Mouse (Mus musculus) brain, adult 2 months (tissue): ENCODE results near the gene Cacna1a.
A peak's percentile ranks its signal among the peaks of the same experiment; 100 is the strongest.

Experiments used
- DNase-seq: peaks from one replicate; pipeline ENCODE4 v3.0.0; 2011; ENCODE audit warnings: low read depth, low spot score

Cacna1a gene

DNA sequence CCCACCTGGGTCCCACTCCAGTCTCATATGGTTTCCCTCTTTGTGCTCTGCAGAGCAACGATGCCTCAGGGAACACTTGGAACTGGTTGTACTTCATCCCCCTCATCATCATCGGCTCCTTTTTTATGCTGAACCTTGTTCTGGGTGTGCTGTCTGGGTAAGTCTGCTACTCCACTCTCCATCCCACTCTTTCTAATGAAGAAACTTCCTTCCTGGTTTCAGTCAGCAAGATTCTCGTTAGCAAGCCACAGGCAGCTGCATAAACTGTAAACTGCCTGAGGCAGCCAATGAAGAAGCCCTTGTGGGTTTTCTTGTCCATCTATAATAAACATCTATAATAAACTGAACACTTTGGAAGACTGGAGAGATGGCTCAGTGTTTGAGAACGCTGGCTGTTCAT lies 145.1 kb downstream of the Cacna1a start:
- no peak for DNase-seq

DNA sequence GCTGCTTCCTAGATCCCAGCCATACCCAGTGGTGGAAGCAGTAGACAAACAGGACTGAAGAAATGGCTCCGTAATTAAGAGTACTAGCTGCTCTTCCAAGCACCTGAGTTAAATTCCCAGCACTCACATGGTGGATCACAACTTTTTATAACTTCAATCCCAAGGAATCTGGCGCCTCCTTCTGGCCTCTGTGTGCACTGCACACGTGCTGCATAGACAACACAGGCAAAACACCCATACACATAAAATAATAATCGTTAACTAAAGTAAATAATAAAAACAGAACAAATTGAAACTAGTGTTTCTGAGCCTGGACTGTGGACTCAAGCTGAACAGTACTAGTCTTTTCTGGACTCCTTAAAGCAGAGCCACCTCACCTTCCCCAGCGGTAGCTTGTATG lies 148.7 kb downstream of the Cacna1a start:
- DNase-seq: no peak

DNA sequence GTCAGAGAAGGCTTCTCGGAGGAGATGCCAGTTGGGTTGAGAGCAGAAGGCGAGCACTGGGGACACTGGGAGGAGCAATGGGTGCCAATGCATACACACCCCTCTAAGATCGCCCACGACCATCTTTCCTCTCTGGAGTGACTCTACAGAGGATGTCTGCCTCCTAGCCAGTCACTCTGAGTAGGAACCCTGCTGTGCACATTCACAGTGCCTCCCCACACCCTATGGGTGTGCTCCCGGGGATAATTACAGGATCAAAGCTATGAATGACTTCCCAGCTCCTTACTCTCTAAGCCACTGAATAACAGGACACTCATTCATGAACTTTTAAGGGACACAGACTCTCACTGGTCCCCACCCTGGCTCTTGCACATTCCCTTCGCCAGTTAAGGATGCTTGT lies 151.1 kb downstream of the Cacna1a start:
- peak; percentile 64 for DNase-seq

DNA sequence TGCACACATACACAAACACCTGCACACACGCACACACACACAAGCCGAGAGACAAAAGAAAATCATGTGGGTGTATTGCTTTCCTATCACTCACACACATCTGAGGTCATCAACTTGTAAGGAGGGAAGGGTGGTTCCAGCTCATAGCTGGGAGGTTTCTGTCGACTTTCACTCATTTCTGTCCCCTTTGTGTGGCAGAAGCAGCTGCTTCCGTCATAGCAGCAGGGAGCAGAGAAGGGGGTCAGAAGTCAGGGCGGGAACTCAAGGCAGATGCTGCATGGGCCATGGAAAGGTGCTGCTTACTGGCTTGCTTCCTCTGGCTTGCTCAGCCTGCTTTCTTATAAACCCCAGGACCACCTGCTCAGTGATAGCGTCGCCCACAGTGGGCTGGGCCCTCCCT lies 154.2 kb downstream of the Cacna1a start:
- DNase-seq: no peak

DNA sequence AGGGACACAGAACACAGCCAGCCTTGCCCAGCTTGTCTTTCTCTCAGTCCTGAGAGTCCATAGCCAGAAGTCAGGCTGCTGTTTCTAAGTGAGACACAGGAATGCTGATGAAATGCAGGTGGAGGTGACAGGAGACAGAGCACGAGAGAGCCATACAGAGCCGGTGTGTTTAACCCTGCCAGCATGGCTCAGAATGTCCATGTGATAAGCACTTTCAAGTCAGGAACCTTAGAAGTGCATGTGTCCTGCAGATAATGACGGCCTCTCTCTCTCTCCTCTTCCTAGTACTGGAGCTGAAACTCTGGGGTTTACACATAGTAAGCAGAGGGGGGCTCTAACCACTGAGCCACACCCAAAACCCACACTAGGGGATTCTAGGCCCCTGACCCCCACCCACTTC lies 157.3 kb downstream of the Cacna1a start:
- no peak for DNase-seq

DNA sequence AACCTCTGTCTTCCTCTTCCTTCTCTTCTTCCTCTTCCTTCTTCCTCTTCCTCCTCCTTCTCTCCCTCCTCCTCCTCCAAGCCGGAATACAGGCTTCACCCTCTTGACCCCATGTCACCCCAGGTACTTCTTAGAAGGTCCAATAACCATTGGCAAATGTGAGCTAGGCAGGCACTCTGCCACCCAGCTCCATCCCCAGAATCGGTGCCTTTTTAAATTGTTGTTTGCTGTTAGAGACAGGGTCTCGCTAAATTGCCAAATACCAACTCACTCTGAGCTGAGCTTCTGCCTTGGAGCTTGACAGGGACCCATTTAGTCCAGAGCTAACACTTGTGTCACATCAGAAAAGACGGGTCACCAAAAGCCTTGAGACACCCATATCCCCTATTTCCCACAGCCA lies 164.2 kb downstream of the Cacna1a start:
- no peak for DNase-seq

DNA sequence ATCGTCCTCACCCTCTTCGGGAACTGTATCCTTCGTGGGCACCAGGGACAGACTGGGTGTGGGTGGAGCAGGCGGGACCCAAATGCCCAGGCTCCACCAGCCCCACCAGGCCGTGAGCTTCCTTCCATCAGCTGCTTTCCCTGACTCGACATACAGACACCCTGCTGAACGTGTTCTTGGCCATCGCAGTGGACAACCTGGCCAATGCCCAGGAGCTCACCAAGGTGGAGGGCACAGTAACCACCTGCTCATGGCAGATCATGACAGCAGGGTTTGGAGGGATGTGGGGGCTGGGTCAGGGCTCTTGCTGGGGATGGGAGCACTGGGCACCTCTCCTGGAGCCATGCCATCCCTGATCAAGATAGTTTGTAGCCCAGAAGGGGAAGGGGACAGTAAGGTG lies 164.9 kb downstream of the Cacna1a start:
- DNase-seq: peak; percentile 96

DNA sequence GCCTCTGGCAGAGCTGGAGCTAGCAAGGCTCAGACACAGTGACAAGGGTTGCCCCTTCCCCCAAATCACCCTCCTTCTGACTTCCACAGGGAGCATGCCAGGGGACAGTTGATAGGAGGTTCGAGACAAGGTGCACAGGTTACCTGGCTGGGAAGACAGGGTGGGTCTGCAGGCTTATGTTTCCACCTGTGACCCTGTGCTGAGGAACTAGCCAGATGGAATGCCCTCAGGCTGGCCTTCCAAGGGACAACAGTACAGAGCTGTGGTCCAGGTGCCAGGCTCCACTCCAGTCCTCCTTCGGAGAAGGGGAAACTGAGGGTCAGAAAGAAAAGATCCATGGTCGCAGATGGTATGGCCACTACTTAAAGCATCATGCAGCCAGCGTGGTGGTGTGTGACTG lies 165.4 kb downstream of the Cacna1a start:
- DNase-seq: no peak

DNA sequence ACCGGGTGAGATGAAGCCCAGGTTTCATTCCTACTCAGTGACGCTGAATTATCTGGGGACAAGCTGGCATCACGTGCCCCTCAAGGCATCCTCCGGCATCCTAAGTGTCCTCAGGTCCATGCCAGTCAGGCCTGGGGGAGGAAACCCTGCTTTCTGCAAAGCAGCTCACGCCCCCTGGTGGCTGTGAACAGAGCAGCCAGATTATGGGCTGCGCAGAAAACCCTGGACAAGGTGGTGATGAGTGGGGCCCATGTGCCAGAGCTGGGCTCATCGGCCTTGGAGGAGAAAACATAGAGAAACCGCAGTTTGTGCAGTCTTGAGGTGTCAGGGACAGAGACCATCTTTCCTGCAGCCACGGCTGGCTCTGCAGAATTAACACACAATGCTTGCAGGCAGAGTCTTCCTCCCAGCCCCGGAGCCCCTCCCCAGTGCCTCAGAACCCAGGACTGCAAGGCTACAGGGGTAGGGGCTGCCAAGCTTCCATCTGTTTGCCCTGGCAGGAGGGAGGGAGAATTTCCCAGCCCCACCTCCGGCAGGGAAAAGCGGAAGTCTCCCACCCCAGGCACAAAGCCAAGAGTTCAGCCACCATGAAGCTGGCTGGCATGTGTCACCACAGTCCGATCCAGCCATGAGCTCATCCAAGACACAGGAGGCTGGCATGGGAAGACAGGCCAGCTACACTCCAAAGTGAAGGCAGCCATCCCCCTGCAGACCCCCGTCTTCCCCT lies 166.2 kb downstream of the Cacna1a start:
- peak; percentile 98 for DNase-seq

DNA sequence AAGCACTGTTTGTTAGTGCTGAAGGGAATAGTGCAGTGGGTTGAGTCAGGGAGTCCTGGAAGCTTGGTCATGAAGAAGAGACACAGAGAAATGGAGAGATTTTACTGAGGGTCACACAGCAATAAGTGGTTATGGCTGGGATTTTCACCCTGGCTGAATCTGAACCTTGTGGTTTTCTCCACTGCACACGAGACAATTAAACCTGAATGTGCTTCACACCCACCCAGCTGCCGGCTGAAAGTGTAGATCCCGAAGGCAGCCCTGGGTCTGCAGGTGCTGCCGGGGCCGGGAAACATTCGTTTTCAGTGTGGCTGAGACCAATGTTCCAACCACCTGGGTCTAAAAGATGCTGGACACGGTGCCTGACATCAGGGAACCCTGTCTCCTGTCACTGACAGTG lies 167.0 kb downstream of the Cacna1a start:
- no peak for DNase-seq

DNA sequence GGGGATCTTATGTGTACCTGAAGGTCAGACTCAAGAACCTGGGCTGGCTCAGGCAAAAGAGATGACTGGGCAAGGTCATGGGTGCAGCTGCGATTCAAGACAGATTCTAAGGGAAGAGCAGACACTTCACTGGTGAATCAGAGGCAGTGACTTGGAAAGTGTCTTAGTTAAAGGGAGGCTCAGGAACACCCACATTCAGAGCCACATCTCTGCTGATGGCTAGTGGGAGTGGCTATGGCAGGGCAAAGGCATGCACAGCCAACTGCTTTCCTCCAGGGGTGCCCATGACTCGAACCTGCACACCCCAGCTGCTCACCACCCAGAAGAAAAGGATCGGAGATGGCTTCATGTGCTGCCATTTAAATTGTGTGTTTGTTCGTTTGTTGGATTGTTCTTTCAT lies 169.7 kb downstream of the Cacna1a start:
- DNase-seq: peak; percentile 72

DNA sequence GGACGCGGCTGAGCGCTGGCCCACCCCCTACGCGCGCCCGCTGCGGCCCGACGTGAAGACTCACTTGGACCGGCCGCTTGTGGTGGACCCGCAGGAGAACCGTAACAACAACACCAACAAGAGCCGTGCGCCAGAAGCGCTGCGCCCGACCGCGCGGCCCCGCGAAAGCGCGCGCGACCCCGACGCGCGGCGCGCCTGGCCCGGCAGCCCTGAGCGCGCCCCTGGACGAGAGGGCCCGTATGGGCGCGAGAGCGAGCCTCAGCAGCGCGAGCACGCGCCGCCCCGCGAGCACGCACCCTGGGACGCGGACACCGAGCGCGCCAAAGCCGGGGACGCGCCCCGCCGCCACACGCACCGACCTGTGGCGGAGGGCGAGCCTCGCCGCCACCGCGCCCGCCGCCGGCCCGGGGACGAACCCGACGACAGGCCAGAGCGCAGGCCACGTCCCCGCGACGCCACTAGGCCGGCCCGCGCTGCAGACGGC lies 170.9 kb downstream of the Cacna1a start:
- DNase-seq: peak; percentile 51

DNA sequence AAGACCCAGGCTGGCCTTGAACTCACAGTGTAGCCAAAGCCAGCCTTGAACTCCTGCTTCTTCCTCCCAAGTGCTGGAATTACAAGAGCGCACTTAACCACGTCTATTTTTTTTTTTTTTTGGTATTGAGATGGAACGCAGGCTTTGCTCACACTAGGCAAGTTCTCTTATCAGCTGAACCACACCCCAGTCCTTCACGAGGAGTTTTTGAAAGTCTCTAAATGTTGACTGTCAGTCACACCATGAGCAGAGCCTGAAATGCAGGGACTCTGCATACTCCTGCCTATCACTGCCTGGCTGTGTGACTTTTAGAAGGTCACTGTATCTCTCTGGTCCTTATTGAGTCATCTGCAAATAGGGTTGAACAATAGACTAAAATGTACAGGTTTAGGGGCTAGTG lies 173.5 kb downstream of the Cacna1a start:
- DNase-seq: no peak

DNA sequence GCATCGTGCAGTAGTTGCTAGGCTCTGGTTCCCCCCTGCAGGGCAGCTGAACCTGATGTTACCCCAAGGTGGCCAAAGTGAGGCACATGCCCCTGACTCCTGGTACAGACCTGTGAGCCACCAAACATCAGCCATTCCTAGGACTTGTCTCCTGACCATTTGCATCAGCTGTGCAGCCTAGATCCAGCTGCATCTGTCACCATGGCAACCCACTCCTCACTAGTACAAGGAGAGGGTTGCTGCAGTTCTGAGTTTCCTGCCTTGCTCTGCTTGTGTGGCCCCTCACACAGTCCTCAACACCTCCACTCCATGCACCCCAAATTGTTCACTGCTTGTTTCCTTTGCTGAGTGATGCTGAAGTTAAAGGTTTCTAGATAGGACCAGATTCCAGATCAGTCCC lies 175.8 kb downstream of the Cacna1a start:
- peak; percentile 62 for DNase-seq

DNA sequence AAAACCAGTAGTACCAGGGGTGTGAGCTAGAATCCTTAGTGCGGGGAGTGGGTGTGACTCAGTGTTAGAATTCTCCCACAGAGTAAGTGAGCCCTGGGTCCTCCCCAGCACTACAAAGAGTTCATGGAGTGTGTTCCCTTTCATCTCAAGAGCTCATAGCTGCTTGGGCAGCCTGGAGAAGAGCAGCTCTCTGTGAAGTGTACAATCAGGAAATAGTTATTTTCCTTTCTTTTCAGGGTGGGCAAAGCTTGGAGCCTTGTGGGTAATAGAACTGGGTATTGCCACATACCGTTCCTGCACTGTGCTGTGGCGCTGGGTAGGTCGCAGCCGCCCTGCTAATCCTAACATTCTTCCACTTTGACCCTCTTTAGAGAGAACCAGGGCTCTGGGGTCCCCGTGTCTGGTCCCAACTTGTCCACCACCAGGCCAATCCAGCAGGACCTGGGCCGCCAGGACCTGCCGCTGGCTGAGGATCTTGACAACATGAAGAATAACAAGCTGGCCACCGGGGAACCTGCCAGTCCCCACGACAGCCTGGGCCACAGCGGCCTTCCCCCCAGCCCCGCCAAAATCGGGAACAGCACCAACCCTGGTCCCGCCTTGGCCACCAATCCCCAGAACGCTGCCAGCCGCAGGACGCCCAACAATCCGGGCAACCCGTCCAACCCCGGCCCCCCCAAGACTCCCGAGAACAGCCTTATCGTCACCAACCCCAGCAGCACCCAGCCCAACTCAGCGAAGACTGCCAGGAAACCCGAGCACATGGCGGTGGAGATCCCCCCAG lies 177.5 kb downstream of the Cacna1a start:
- DNase-seq: peak; percentile 70

DNA sequence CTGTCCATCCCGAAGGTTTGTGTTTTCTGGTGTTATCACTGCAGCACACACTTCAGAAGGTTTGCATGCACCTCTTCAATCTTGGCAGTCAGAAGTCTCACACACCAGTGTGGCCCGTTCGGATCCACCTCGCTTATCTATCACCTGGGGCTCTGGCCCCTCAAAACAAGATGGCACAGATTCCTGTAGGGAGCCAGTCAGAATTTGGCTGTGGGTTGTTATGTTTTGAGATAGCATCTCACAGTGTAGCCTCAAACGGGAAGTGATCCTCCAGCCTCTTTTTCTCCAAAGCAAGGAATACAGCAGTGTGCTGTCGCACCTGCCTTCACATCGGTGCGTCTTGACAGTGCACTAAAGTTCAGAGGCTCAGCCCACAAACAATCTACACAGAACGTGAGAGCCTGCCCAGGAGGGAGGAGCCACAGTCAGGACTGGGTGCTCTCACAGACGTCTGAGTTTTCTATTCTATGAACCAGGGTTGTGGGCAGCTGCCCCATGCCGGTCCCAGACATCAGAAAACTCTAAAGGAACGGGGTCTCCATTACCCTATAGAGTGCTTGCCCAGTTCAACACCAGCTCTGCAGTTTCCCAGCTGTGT lies 178.7 kb downstream of the Cacna1a start:
- no peak for DNase-seq

DNA sequence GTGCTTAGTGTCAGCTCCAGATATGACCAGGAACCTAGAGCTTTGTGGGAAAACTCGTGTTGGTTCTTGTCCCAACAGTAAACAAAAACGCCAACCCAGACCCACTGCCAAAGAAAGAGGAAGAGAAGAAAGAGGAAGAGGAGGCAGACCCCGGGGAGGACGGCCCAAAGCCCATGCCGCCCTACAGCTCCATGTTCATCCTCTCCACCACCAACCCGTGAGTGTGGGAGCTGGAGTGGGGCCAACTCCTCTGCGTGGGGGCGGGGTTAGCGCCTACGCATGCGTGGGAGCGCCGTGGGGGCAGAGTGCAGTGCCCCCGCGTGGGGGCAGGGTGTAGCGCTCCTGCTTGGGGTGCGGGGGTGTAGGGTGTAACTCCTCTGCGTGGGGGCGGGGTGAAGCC lies 179.3 kb downstream of the Cacna1a start:
- DNase-seq: no peak

DNA sequence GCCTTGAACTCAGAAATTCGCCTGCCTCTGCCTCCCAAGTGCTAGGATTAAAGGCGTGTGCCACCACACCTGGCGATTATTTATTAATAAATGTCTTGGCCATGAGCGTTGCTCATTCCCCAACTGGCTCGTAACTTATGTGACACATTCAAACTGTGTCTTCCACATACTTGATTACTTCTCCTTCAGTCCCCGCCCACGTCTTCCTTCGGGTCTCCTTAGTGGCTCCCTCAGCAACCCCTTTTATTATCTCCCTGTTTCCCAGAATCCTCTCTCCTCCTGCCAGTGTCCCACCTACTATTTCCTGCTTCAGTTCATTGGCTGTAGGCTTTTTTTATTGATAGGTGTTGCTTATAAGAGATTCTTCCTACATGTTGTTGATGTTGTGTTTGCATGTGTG lies 180.5 kb downstream of the Cacna1a start:
- DNase-seq: no peak

DNA sequence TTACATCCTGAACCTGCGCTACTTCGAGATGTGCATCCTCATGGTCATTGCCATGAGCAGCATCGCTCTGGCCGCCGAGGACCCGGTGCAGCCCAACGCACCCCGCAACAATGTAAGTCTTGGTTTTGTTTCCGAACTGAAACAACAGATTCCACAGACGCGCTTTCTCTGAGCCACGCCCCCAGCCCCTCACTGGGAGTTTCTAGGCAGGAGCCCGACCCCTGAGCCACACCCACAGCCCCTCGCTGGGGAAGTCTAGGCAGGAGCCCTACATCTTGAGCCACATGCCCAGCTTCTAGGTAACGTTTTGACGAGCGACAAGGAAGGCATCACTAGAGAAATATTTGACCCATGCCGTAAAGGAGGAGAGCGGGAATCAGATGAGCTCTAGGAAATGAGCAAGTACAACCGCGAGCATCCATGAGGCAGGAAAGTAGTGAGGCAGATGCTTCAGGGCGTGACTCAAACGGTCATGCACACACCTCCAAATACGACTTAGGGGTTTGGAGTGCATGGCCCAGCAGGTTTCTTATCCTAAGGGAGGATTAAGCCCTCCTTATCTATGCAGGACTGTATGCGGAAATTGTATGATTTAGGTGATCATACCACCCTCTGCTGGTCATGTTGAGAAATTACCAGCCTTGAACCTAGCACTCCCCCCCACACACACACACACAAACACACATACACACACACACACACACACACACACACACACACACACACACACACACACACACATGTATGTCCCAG lies 181.9 kb downstream of the Cacna1a start:
- peak; percentile 75 for DNase-seq

DNA sequence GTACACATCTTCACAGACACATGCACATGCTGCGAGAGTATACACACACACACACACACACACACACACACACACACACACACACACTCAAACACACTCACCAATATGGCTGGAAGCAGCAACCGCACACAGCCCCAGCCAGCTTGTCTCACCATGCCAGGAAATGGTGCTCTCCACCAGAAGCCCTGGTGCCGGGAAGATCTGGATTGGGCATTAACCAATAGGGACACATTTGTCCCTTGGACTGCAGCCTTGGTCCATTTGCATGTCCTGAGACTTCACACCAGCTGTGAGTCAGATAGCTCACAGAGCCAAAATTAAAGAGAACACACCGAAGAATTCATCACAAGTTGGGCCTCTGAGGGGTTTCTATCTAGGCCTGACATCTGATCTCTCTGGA lies 189.2 kb downstream of the Cacna1a start:
- peak; percentile 56 for DNase-seq

DNA sequence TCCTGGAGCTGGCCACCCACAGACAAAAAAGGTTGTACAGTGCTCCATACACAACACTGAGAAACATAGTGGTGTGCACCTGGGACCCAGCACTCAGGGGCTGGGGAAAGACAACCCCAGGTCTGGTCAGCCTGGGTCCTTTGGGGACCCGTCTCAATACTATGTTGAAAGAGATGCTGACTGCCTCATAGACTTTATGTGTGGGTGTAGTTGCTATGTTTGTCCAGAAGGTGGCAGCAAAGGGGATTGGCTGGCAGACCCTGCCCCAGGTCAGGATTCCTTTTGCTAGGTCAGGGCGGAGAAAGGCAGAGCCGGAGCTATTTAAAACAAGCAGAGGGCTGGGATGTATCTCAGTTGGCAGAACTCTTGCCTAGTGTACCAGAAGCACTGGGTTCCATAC lies 191.4 kb downstream of the Cacna1a start:
- peak; percentile 64 for DNase-seq

DNA sequence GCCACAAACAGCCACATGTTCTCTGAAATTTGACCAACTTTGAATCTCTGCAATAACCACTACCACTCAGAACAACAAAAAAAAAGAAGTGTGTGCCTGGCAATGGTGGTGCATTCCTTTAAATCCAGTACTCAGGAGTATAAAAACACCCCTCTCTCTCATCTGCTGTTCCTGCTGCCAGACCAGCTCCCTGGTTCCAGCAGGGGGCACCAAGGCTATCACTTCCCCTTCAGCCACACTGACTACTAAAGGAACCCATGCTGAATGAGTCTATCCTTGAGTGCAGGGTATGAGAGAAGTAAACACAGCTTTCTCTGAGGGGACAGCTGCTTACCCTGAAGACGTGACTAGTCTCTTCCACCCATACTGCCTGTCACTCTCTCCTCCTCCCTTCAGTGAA lies 197.1 kb downstream of the Cacna1a start:
- no peak for DNase-seq
